Mouse (Mus musculus): ENCODE measurements around the gene Gorasp2.

Gene Gorasp2

GRCm38 (mm10) chr2:70661715-70662495, 529 bp downstream of the Gorasp2 start, which contains the start of gene Gm26558:
Gene Gm26558 (minus strand): TSS chr2:70662108.
- in situ Hi-C loops (cut with MboI) = no loop called here

- in situ Hi-C loops (cut with MboI) = no loop called here
Measured at GRCm38 (mm10) chr2:70663764-70664163, 2.4 kb downstream of the Gorasp2 start.

- in situ Hi-C loops (cut with MboI) = no loop called here
Measured at GRCm38 (mm10) chr2:70667016-70667415, 5.6 kb downstream of the Gorasp2 start.

- in situ Hi-C loops (cut with MboI) = no loop called here
Measured at GRCm38 (mm10) chr2:70669241-70669640, 7.9 kb downstream of the Gorasp2 start.

- in situ Hi-C loops (cut with MboI) = no loop called here
Measured at GRCm38 (mm10) chr2:70669896-70670295, 8.5 kb downstream of the Gorasp2 start.

- in situ Hi-C loops (cut with MboI) = no loop called here
Measured at GRCm38 (mm10) chr2:70672476-70672875, 11.1 kb downstream of the Gorasp2 start.

GRCm38 (mm10) chr2:70673445-70674126, 12.2 kb downstream of the Gorasp2 start:
- in situ Hi-C loops (cut with MboI) = no loop called here

GRCm38 (mm10) chr2:70682324-70682723, 20.9 kb downstream of the Gorasp2 start:
- in situ Hi-C loops (cut with MboI) = no loop called here

- in situ Hi-C loops (cut with MboI) = no loop called here
Measured at GRCm38 (mm10) chr2:70688454-70689078, 27.2 kb downstream of the Gorasp2 start.

- in situ Hi-C loops (cut with MboI) = no loop called here
Measured at GRCm38 (mm10) chr2:70690195-70690594, 28.8 kb downstream of the Gorasp2 start.

GRCm38 (mm10) chr2:70695712-70696111, 34.3 kb downstream of the Gorasp2 start:
- in situ Hi-C loops (cut with MboI) = no loop called here

- in situ Hi-C loops (cut with MboI) = no loop called here
Measured at GRCm38 (mm10) chr2:70700851-70701250, 39.5 kb downstream of the Gorasp2 start.

GRCm38 (mm10) chr2:70701571-70701970, 40.2 kb downstream of the Gorasp2 start:
- in situ Hi-C loops (cut with MboI) = no loop called here

- in situ Hi-C loops (cut with MboI) = no loop called here
Measured at GRCm38 (mm10) chr2:70702403-70702802, 41.0 kb downstream of the Gorasp2 start.

- in situ Hi-C loops (cut with MboI) = no loop called here
Measured at GRCm38 (mm10) chr2:70708986-70709730, 47.8 kb downstream of the Gorasp2 start.

- in situ Hi-C loops (cut with MboI) = no loop called here
Measured at GRCm38 (mm10) chr2:70710236-70710635, 48.9 kb downstream of the Gorasp2 start.

- in situ Hi-C loops (cut with MboI) = no loop called here
Measured at GRCm38 (mm10) chr2:70710878-70711277, 49.5 kb downstream of the Gorasp2 start.

- in situ Hi-C loops (cut with MboI) = no loop called here
Measured at GRCm38 (mm10) chr2:70723610-70724243, 62.4 kb downstream of the Gorasp2 start.

GRCm38 (mm10) chr2:70727089-70727488, 65.7 kb downstream of the Gorasp2 start:
- in situ Hi-C loops (cut with MboI) = no loop called here

- in situ Hi-C loops (cut with MboI) = no loop called here
Measured at GRCm38 (mm10) chr2:70735534-70735933, 74.2 kb downstream of the Gorasp2 start.

- in situ Hi-C loops (cut with MboI) = no loop called here
Measured at GRCm38 (mm10) chr2:70736008-70736407, 74.6 kb downstream of the Gorasp2 start.

- in situ Hi-C loops (cut with MboI) = no loop called here
Measured at GRCm38 (mm10) chr2:70741901-70742300, 80.5 kb downstream of the Gorasp2 start.

All from mature B cell (primary cell).